Mouse (Mus musculus): ENCODE data around the gene Vrtn. TPM values are rescaled to one million over a fixed set of nuclear protein-coding genes. Genes with fewer than 3 reads are reported as not detected.

Gene Vrtn
- polyA plus RNA-seq, 1 experiment from 2014 or later: not detected

GRCm38 (mm10) chr12:84671646-84672045 lies 30.8 kb downstream of the Vrtn start:
- WGBS: 25% methylated on average over 10 of the region's 10 CpGs
- Histone ChIP-seq H3K27ac (ENCODE audit: low read depth, low read length) (no peak overlapping the region), H3K27me3 (ENCODE audit: control insufficient read depth, insufficient read depth, low read length) (no peaks in the 10 kb centered on the region), H3K4me2 (replicated peaks; ENCODE audit: low read depth, low read length) (no peak overlapping the region), H3K9me3 (ENCODE audit: control insufficient read depth, low read length) (no peaks in the 10 kb centered on the region), H3K9ac (ENCODE audit: low read depth, low read length) (no peak overlapping the region), H3K36me3 (ENCODE audit: control insufficient read depth, insufficient read depth, low read length) (no peaks in the 10 kb centered on the region), H3K4me1 (replicated peaks; ENCODE audit: control insufficient read depth, insufficient read depth, low read length) (no peaks in the 10 kb centered on the region; the same call in 1 of the 2 replicates), H3K4me3 (ENCODE audit: low read depth, low read length) (no peak overlapping the region)
- DNase-seq (ENCODE audit: low spot score) (no peak), ATAC-seq (ENCODE audit: low FRiP score) (no peak)

GRCm38 (mm10) chr12:84674666-84675526 lies 34.1 kb downstream of the Vrtn start:
- no peak overlapping the region for H3K4me3 ChIP-seq (ENCODE audit: low read depth, low read length)
- no peak for ATAC-seq (ENCODE audit: low FRiP score)
- no peak for DNase-seq (ENCODE audit: low spot score)
- no peaks in the 10 kb centered on the region for H3K9me3 ChIP-seq (ENCODE audit: control insufficient read depth, low read length)
- no peaks in the 10 kb centered on the region for H3K27me3 ChIP-seq (ENCODE audit: control insufficient read depth, insufficient read depth, low read length)
- H3K9ac ChIP-seq (ENCODE audit: low read depth, low read length): no peak overlapping the region
- H3K27ac ChIP-seq (ENCODE audit: low read depth, low read length): no peak overlapping the region; the same call in 1 of the 2 replicates
- H3K4me2 ChIP-seq (replicated peaks; ENCODE audit: low read depth, low read length): no peak overlapping the region
- WGBS: 43% methylated on average over 14 of the region's 14 CpGs
- no peaks in the 10 kb centered on the region for H3K36me3 ChIP-seq (ENCODE audit: control insufficient read depth, insufficient read depth, low read length)
- no peaks in the 10 kb centered on the region; the same call in 1 of the 2 replicates for H3K4me1 ChIP-seq (replicated peaks; ENCODE audit: control insufficient read depth, insufficient read depth, low read length)

- WGBS: 68% methylated on average over 3 of the region's 3 CpGs
- no peak for DNase-seq (ENCODE audit: low spot score)
- Histone ChIP-seq H3K4me3 (ENCODE audit: low read depth, low read length) (no peak overlapping the region), H3K4me1 (replicated peaks; ENCODE audit: control insufficient read depth, insufficient read depth, low read length) (no peaks in the 10 kb centered on the region; the same call in 1 of the 2 replicates), H3K9me3 (ENCODE audit: control insufficient read depth, low read length) (no peaks in the 10 kb centered on the region), H3K36me3 (ENCODE audit: control insufficient read depth, insufficient read depth, low read length) (no peaks in the 10 kb centered on the region), H3K9ac (ENCODE audit: low read depth, low read length) (no peak overlapping the region), H3K27ac (ENCODE audit: low read depth, low read length) (no peak overlapping the region), H3K27me3 (ENCODE audit: control insufficient read depth, insufficient read depth, low read length) (no peaks in the 10 kb centered on the region; the same call in 1 of the 2 replicates), H3K4me2 (replicated peaks; ENCODE audit: low read depth, low read length) (no peak overlapping the region)
- no peak for ATAC-seq (ENCODE audit: low FRiP score)
Measured at GRCm38 (mm10) chr12:84676011-84676410, 35.2 kb downstream of the Vrtn start.

GRCm38 (mm10) chr12:84684569-84684968 lies 43.8 kb downstream of the Vrtn start:
- 78% methylated on average over 7 of the region's 7 CpGs for WGBS
- H3K4me1 ChIP-seq (replicated peaks; ENCODE audit: control insufficient read depth, insufficient read depth, low read length): no peaks in the 10 kb centered on the region
- no peak for ATAC-seq (ENCODE audit: low FRiP score)
- H3K36me3 ChIP-seq (ENCODE audit: control insufficient read depth, insufficient read depth, low read length): no peaks in the 10 kb centered on the region
- H3K4me2 ChIP-seq (replicated peaks; ENCODE audit: low read depth, low read length): no peak overlapping the region
- H3K9ac ChIP-seq (ENCODE audit: low read depth, low read length): no peak overlapping the region
- H3K4me3 ChIP-seq (ENCODE audit: low read depth, low read length): no peak overlapping the region
- H3K27ac ChIP-seq (ENCODE audit: low read depth, low read length): no peak overlapping the region
- H3K27me3 ChIP-seq (ENCODE audit: control insufficient read depth, insufficient read depth, low read length): no peaks in the 10 kb centered on the region; the same call in 1 of the 2 replicates
- no peaks in the 10 kb centered on the region for H3K9me3 ChIP-seq (ENCODE audit: control insufficient read depth, low read length)
- DNase-seq (ENCODE audit: low spot score): no peak

- no peaks in the 10 kb centered on the region for H3K9me3 ChIP-seq (ENCODE audit: control insufficient read depth, low read length)
- ATAC-seq (ENCODE audit: low FRiP score): no peak
- DNase-seq (ENCODE audit: low spot score): peak; percentile 16
- no peaks in the 10 kb centered on the region for H3K4me1 ChIP-seq (replicated peaks; ENCODE audit: control insufficient read depth, insufficient read depth, low read length)
- no peak overlapping the region for H3K27ac ChIP-seq (ENCODE audit: low read depth, low read length)
- H3K27me3 ChIP-seq (ENCODE audit: control insufficient read depth, insufficient read depth, low read length): no peaks in the 10 kb centered on the region
- H3K9ac ChIP-seq (ENCODE audit: low read depth, low read length): no peak overlapping the region
- no peak overlapping the region for H3K4me2 ChIP-seq (replicated peaks; ENCODE audit: low read depth, low read length)
- no peaks in the 10 kb centered on the region for H3K36me3 ChIP-seq (ENCODE audit: control insufficient read depth, insufficient read depth, low read length)
- 13% methylated on average over 4 of the region's 4 CpGs for WGBS
- H3K4me3 ChIP-seq (ENCODE audit: low read depth, low read length): no peak overlapping the region
Measured at GRCm38 (mm10) chr12:84686176-84686575, 45.4 kb downstream of the Vrtn start.

- no peak for ATAC-seq (ENCODE audit: low FRiP score)
- 87% methylated on average over 4 of the region's 4 CpGs for WGBS
- H3K4me1 ChIP-seq (replicated peaks; ENCODE audit: control insufficient read depth, insufficient read depth, low read length): no peaks in the 10 kb centered on the region
Measured at GRCm38 (mm10) chr12:84687531-84687930, 46.7 kb downstream of the Vrtn start.

GRCm38 (mm10) chr12:84689051-84689450 lies 48.2 kb downstream of the Vrtn start:
- H3K4me1 ChIP-seq (replicated peaks; ENCODE audit: control insufficient read depth, insufficient read depth, low read length): no peaks in the 10 kb centered on the region
- H3K4me3 ChIP-seq (ENCODE audit: low read depth, low read length): no peak overlapping the region
- no peak overlapping the region for H3K9ac ChIP-seq (ENCODE audit: low read depth, low read length)
- no peaks in the 10 kb centered on the region for H3K36me3 ChIP-seq (ENCODE audit: control insufficient read depth, insufficient read depth, low read length)
- no peak overlapping the region for H3K4me2 ChIP-seq (replicated peaks; ENCODE audit: low read depth, low read length)
- ATAC-seq (ENCODE audit: low FRiP score): no peak
- no peak for DNase-seq (ENCODE audit: low spot score)
- no peak overlapping the region for H3K27ac ChIP-seq (ENCODE audit: low read depth, low read length)
- 88% methylated on average over 11 of the region's 11 CpGs for WGBS
- no peaks in the 10 kb centered on the region for H3K9me3 ChIP-seq (ENCODE audit: control insufficient read depth, low read length)
- no peaks in the 10 kb centered on the region for H3K27me3 ChIP-seq (ENCODE audit: control insufficient read depth, insufficient read depth, low read length)

More at GRCm38 (mm10) chr12:84687531-84687930, 46.7 kb downstream of the Vrtn start:
- Histone ChIP-seq H3K9me3 (ENCODE audit: control insufficient read depth, low read length) (no peaks in the 10 kb centered on the region), H3K9ac (ENCODE audit: low read depth, low read length) (no peak overlapping the region), H3K4me2 (replicated peaks; ENCODE audit: low read depth, low read length) (no peak overlapping the region), H3K4me3 (ENCODE audit: low read depth, low read length) (no peak overlapping the region), H3K27me3 (ENCODE audit: control insufficient read depth, insufficient read depth, low read length) (no peaks in the 10 kb centered on the region), H3K27ac (ENCODE audit: low read depth, low read length) (no peak overlapping the region), H3K36me3 (ENCODE audit: control insufficient read depth, insufficient read depth, low read length) (no peaks in the 10 kb centered on the region)
- no peak for DNase-seq (ENCODE audit: low spot score)

GRCm38 (mm10) chr12:84691347-84691746 lies 50.5 kb downstream of the Vrtn start:
- no peak for ATAC-seq (ENCODE audit: low FRiP score)
- no peaks in the 10 kb centered on the region for H3K4me1 ChIP-seq (replicated peaks; ENCODE audit: control insufficient read depth, insufficient read depth, low read length)
- H3K4me2 ChIP-seq (replicated peaks; ENCODE audit: low read depth, low read length): no peak overlapping the region
- H3K36me3 ChIP-seq (ENCODE audit: control insufficient read depth, insufficient read depth, low read length): no peaks in the 10 kb centered on the region
- no peak for DNase-seq (ENCODE audit: low spot score)
- no peaks in the 10 kb centered on the region for H3K27me3 ChIP-seq (ENCODE audit: control insufficient read depth, insufficient read depth, low read length)
- H3K9me3 ChIP-seq (ENCODE audit: control insufficient read depth, low read length): no peaks in the 10 kb centered on the region
- no peak overlapping the region for H3K27ac ChIP-seq (ENCODE audit: low read depth, low read length)
- H3K4me3 ChIP-seq (ENCODE audit: low read depth, low read length): no peak overlapping the region
- no peak overlapping the region for H3K9ac ChIP-seq (ENCODE audit: low read depth, low read length)

- 89% methylated on average over 6 of the region's 6 CpGs for WGBS
Measured at GRCm38 (mm10) chr12:84692141-84692540, 51.3 kb downstream of the Vrtn start.

More at GRCm38 (mm10) chr12:84692141-84692540, 51.3 kb downstream of the Vrtn start:
- Histone ChIP-seq H3K4me3 (ENCODE audit: low read depth, low read length) (no peak overlapping the region), H3K27ac (ENCODE audit: low read depth, low read length) (no peak overlapping the region), H3K9ac (ENCODE audit: low read depth, low read length) (no peak overlapping the region), H3K4me1 (replicated peaks; ENCODE audit: control insufficient read depth, insufficient read depth, low read length) (no peaks in the 10 kb centered on the region), H3K27me3 (ENCODE audit: control insufficient read depth, insufficient read depth, low read length) (peaks cover 1% of the 10 kb centered on the region; the same call in 1 of the 2 replicates), H3K4me2 (replicated peaks; ENCODE audit: low read depth, low read length) (no peak overlapping the region), H3K36me3 (ENCODE audit: control insufficient read depth, insufficient read depth, low read length) (no peaks in the 10 kb centered on the region), H3K9me3 (ENCODE audit: control insufficient read depth, low read length) (no peaks in the 10 kb centered on the region)
- ATAC-seq (ENCODE audit: low FRiP score): no peak
- no peak for DNase-seq (ENCODE audit: low spot score)

Measured in hindbrain, embryonic 11.5 days (tissue).